Mouse (Mus musculus) right cerebral cortex, postnatal 36 days (tissue): ENCODE results near the gene Tas2r129.
"Not testable (repeated sequence)": the region's sequence is repeated elsewhere in the genome, so short reads cannot be mapped to it uniquely, and the experiment has no call there.

Experiments
- DNase-seq, 2 experiments: peaks; one replicate each; pipeline ENCODE4 v3.0.0; 2022; ENCODE audit warnings: low spot score in 2 of 2, mixed read lengths in 1 of 2

Gene Tas2r129

GRCm38 (mm10) chr6:132950802-132951201, at the start of gene Tas2r129:
TSS of gene Tas2r129 (plus strand) at chr6:132951102.
- DNase-seq, result no peak

- no peak for DNase-seq
Observed at GRCm38 (mm10) chr6:132909351-132909750, 41.6 kb upstream of the Tas2r129 start, which contains the start of gene Tas2r125. TSS of gene Tas2r125 (plus strand) at chr6:132909651.

- DNase-seq, result not testable (repeated sequence)
Observed at GRCm38 (mm10) chr6:132941376-132941775, 9.5 kb upstream of the Tas2r129 start.

GRCm38 (mm10) chr6:132957819-132958218, 6.9 kb downstream of the Tas2r129 start, which contains the start of gene Tas2r131:
TSS of gene Tas2r131 (minus strand) at chr6:132957919.
- no peak for DNase-seq

- DNase-seq, result no peak
Observed at GRCm38 (mm10) chr6:132980865-132981264, 30.0 kb downstream of the Tas2r129 start, which contains the start of gene Tas2r109. TSS of gene Tas2r109 (minus strand) at chr6:132980965.
